Mouse (Mus musculus): ENCODE results near the gene Efnb3. TPM values are rescaled to one million over a fixed set of nuclear protein-coding genes. Genes with fewer than 3 reads are reported as not detected.

The Efnb3 gene
- polyA plus RNA-seq, 1 experiment from 2014 or later: 104 TPM

DNA sequence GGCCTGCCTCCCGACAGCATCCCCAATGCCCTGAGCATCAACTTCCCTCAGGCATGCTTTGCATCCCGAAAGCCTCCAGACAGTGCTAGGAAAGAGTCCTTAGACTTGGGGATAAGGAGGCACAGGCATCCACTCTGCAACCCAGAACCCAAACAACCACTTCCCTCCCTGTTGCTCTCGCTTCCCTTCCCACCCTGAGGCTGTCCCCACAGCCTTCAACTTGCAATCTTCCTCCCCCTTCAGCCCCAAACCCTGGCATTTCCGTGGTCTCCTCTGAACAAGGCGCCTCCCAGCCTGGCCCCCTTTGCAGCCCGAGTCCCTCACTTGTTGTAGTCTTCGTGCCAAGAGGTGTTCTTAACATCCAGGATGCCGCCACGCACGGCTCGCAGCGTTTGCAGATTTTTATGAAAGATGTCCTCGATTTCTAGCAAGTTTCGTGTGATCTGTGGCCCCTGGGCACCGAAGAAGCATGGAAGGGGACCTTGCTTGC, 43.8 kb downstream of the Efnb3 start:
- H3K4me2 ChIP-seq (ENCODE audit: low read length): no peak overlapping the region
- no peak overlapping the region for H3K27ac ChIP-seq (ENCODE audit: low read depth, low read length)
- H3K9ac ChIP-seq (ENCODE audit: low read depth, low read length): no peak overlapping the region
- WGBS: 72% methylated on average over 15 of the region's 15 CpGs
- no peaks in the 10 kb centered on the region for H3K9me3 ChIP-seq (ENCODE audit: control insufficient read depth, low read length)
- H3K4me1 ChIP-seq (ENCODE audit: control insufficient read depth, insufficient read depth, low read depth, low read length): no peaks in the 10 kb centered on the region
- no peak overlapping the region for H3K4me3 ChIP-seq (ENCODE audit: low read length)
- no peak for ATAC-seq
- H3K36me3 ChIP-seq (ENCODE audit: control insufficient read depth, insufficient read depth, low read length): no peaks in the 10 kb centered on the region
- H3K27me3 ChIP-seq (replicated peaks; ENCODE audit: control insufficient read depth, insufficient read depth, low read length): no peaks in the 10 kb centered on the region

DNA sequence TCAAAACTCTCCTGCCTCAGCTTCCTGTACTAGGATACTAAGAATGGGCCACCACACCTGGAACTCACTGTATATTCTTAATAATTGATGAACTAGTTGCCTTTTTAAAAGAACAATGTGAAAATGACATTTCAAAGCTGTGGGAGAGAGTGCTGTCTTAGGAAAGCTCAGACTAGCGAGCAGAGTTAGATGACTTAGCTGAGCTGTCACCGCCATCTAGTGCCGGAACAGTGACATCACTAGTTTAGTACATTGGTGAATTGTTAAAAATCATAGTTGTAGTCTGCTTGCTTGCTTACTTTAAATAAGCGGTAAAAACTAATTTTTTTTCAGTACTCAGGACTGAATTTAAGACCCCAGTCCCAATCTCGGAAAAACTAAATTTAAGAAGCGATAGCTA, 46.2 kb downstream of the Efnb3 start:
- H3K9me3 ChIP-seq (ENCODE audit: control insufficient read depth, low read length): no peaks in the 10 kb centered on the region
- no peak overlapping the region for H3K27ac ChIP-seq (ENCODE audit: low read depth, low read length)
- H3K9ac ChIP-seq (ENCODE audit: low read depth, low read length): no peak overlapping the region
- H3K36me3 ChIP-seq (ENCODE audit: control insufficient read depth, insufficient read depth, low read length): no peaks in the 10 kb centered on the region
- no peak overlapping the region for H3K4me2 ChIP-seq (ENCODE audit: low read length)
- H3K27me3 ChIP-seq (replicated peaks; ENCODE audit: control insufficient read depth, insufficient read depth, low read length): no peaks in the 10 kb centered on the region
- ATAC-seq: peak; percentile 77; the same call in 1 of the 2 replicates
- 7% methylated on average over 6 of the region's 6 CpGs for WGBS
- H3K4me1 ChIP-seq (ENCODE audit: control insufficient read depth, insufficient read depth, low read depth, low read length): no peaks in the 10 kb centered on the region
- no peak overlapping the region for H3K4me3 ChIP-seq (ENCODE audit: low read length)

DNA sequence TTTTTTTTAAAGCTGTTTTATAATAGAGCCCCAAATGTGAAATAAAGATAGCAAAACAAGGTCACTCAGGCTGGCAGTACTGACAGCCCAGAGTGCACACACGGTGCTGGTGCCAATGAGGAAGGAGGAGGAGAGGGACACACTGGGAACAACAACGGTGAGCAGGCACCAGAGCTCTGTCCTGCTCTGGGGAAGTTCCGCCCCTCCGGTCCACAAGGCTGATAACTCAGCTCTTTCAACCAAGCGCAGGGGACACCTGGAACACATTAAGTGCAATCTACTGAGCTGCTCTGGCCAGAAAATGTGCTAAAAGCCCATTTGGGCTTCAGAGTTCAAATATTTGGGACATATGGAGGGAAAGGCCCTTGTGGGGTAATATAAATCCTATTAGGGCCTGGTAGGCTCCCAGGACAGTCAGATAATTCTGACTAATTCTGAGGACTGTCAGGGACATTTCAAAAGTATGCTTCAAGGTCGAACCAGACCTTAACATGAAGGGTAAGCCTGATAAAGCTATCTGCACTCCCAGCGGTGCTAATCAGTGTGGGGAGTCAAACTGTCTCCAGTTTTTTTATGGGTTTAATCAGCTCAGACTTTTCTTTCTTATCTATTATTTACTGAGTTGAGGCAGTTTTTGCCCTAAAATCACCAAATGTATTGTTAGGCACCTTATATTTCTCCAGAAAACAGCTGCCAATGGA, 49.1 kb downstream of the Efnb3 start:
- no peak overlapping the region; the same call in 1 of the 2 replicates for H3K9ac ChIP-seq (ENCODE audit: low read depth, low read length)
- no peaks in the 10 kb centered on the region for H3K27me3 ChIP-seq (replicated peaks; ENCODE audit: control insufficient read depth, insufficient read depth, low read length)
- no peaks in the 10 kb centered on the region for H3K9me3 ChIP-seq (ENCODE audit: control insufficient read depth, low read length)
- H3K27ac ChIP-seq (ENCODE audit: low read depth, low read length): no peak overlapping the region
- ATAC-seq: no peak
- no peaks in the 10 kb centered on the region for H3K36me3 ChIP-seq (ENCODE audit: control insufficient read depth, insufficient read depth, low read length)
- 61% methylated on average over 7 of the region's 7 CpGs for WGBS
- H3K4me2 ChIP-seq (ENCODE audit: low read length): no peak overlapping the region
- no peaks in the 10 kb centered on the region for H3K4me1 ChIP-seq (ENCODE audit: control insufficient read depth, insufficient read depth, low read depth, low read length)
- no peak overlapping the region for H3K4me3 ChIP-seq (ENCODE audit: low read length)

Small RNAs within 50 kb of the gene (microRNA-seq; reads per million reads assigned to microRNA genes)
- not detected for gene Gm27493

Other genes with a start within 250 kb of the Efnb3 start
- gene Cntrob, start 236.4 kb downstream of the Efnb3 start, polyA plus RNA-seq (2015; fragmentation: Nextera tagmentation; extraction: Ambion mirVana): 15.5 and 16.4 TPM in 2 replicates
- 177 and 185 TPM in 2 replicates for gene Trappc1, start 236.2 kb downstream of the Efnb3 start, polyA plus RNA-seq (2015; fragmentation: Nextera tagmentation; extraction: Ambion mirVana)
- 4.9 and 6.0 TPM in 2 replicates for gene Kcnab3, start 233.9 kb downstream of the Efnb3 start, polyA plus RNA-seq (2015; fragmentation: Nextera tagmentation; extraction: Ambion mirVana)
- 239 and 257 TPM in 2 replicates for gene Rnf227, start 219.7 kb downstream of the Efnb3 start, polyA plus RNA-seq (2015; fragmentation: Nextera tagmentation; extraction: Ambion mirVana)
- 68.0 and 73.2 TPM in 2 replicates for gene Chd3, start 190.8 kb downstream of the Efnb3 start, polyA plus RNA-seq (2015; fragmentation: Nextera tagmentation; extraction: Ambion mirVana)
- gene Naa38, start 164.7 kb downstream of the Efnb3 start, polyA plus RNA-seq (2015; fragmentation: Nextera tagmentation; extraction: Ambion mirVana): 102 and 130 TPM in 2 replicates
- gene Cyb5d1, start 164.6 kb downstream of the Efnb3 start, polyA plus RNA-seq (2015; fragmentation: Nextera tagmentation; extraction: Ambion mirVana): 28.7 and 33.0 TPM in 2 replicates
- gene Tmem88, start 162.0 kb downstream of the Efnb3 start, polyA plus RNA-seq (2015; fragmentation: Nextera tagmentation; extraction: Ambion mirVana): 8.9 and 9.2 TPM in 2 replicates
- 22.9 and 29.0 TPM in 2 replicates for gene Kdm6b, start 146.5 kb downstream of the Efnb3 start, polyA plus RNA-seq (2015; fragmentation: Nextera tagmentation; extraction: Ambion mirVana)
- gene Dnah2, start 11.1 kb downstream of the Efnb3 start, polyA plus RNA-seq (2015; fragmentation: Nextera tagmentation; extraction: Ambion mirVana): 3.0 and 4.0 TPM in 2 replicates
- gene Wrap53, start 20.1 kb upstream of the Efnb3 start, polyA plus RNA-seq (2015; fragmentation: Nextera tagmentation; extraction: Ambion mirVana): 18.2 and 20.1 TPM in 2 replicates
- 47.9 and 57.9 TPM in 2 replicates for gene Trp53, start 20.2 kb upstream of the Efnb3 start, polyA plus RNA-seq (2015; fragmentation: Nextera tagmentation; extraction: Ambion mirVana)
- gene Atp1b2, start 45.7 kb upstream of the Efnb3 start, polyA plus RNA-seq (2015; fragmentation: Nextera tagmentation; extraction: Ambion mirVana): 105 and 117 TPM in 2 replicates
- gene Shbg, start 57.7 kb upstream of the Efnb3 start, polyA plus RNA-seq (2015; fragmentation: Nextera tagmentation; extraction: Ambion mirVana): not detected in 2 replicates
- gene Sat2, start 61.8 kb upstream of the Efnb3 start, polyA plus RNA-seq (2015; fragmentation: Nextera tagmentation; extraction: Ambion mirVana): 22.6 and 26.2 TPM in 2 replicates
- gene Fxr2, start 72.8 kb upstream of the Efnb3 start, polyA plus RNA-seq (2015; fragmentation: Nextera tagmentation; extraction: Ambion mirVana): 32.1 and 34.6 TPM in 2 replicates
- not detected in 2 replicates for gene Sox15, start 95.1 kb upstream of the Efnb3 start, polyA plus RNA-seq (2015; fragmentation: Nextera tagmentation; extraction: Ambion mirVana)
- gene Mpdu1, start 102.4 kb upstream of the Efnb3 start, polyA plus RNA-seq (2015; fragmentation: Nextera tagmentation; extraction: Ambion mirVana): 104 and 112 TPM in 2 replicates
- gene Cd68, start 105.9 kb upstream of the Efnb3 start, polyA plus RNA-seq (2015; fragmentation: Nextera tagmentation; extraction: Ambion mirVana): 10.2 and 11.5 TPM in 2 replicates
- gene Eif4a1, start 112.2 kb upstream of the Efnb3 start, polyA plus RNA-seq (2015; fragmentation: Nextera tagmentation; extraction: Ambion mirVana): 382 and 471 TPM in 2 replicates
- 89.8 and 104 TPM in 2 replicates for gene Senp3, start 121.9 kb upstream of the Efnb3 start, polyA plus RNA-seq (2015; fragmentation: Nextera tagmentation; extraction: Ambion mirVana)
- gene Tnfsf13, start 125.6 kb upstream of the Efnb3 start, polyA plus RNA-seq (2015; fragmentation: Nextera tagmentation; extraction: Ambion mirVana): 0.53 and 0.77 TPM in 2 replicates
- 4.4 and 5.6 TPM in 2 replicates for gene Tnfsf12, start 135.6 kb upstream of the Efnb3 start, polyA plus RNA-seq (2015; fragmentation: Nextera tagmentation; extraction: Ambion mirVana)
- gene Tnfsfm13, start 135.9 kb upstream of the Efnb3 start, polyA plus RNA-seq (2015; fragmentation: Nextera tagmentation; extraction: Ambion mirVana): 1.6 and 2.0 TPM in 2 replicates
- 12.1 and 14.9 TPM in 2 replicates for gene Polr2a, start 198.4 kb upstream of the Efnb3 start, polyA plus RNA-seq (2015; fragmentation: Nextera tagmentation; extraction: Ambion mirVana)
- gene Slc35g3, start 201.8 kb upstream of the Efnb3 start, polyA plus RNA-seq (2015; fragmentation: Nextera tagmentation; extraction: Ambion mirVana): 0.41 and 0.87 TPM in 2 replicates
- 5.8 and 6.2 TPM in 2 replicates for gene Zbtb4, start 205.7 kb upstream of the Efnb3 start, polyA plus RNA-seq (2015; fragmentation: Nextera tagmentation; extraction: Ambion mirVana)
- 1.4 and 2.9 TPM in 2 replicates for gene Chrnb1, start 235.7 kb upstream of the Efnb3 start, polyA plus RNA-seq (2015; fragmentation: Nextera tagmentation; extraction: Ambion mirVana)
- 6.7 and 7.2 TPM in 2 replicates for gene Fgf11, start 241.7 kb upstream of the Efnb3 start, polyA plus RNA-seq (2015; fragmentation: Nextera tagmentation; extraction: Ambion mirVana)
- gene Tmem102, start 245.4 kb upstream of the Efnb3 start, polyA plus RNA-seq (2015; fragmentation: Nextera tagmentation; extraction: Ambion mirVana): 1.3 and 1.6 TPM in 2 replicates